Mouse (Mus musculus): ENCODE results near the gene Tex48. TPM values are rescaled to one million over a fixed set of nuclear protein-coding genes. Genes with fewer than 3 reads are reported as not detected.

The Tex48 gene
- total and polyA plus RNA-seq, 3 experiments: not detected

- TF ChIP-seq TCF12 (IDR thresholded peaks at IDR 0.05; ENCODE audit: low read depth, low read length): no peak
- in situ Hi-C loops (cut with MboI; ENCODE audit: low pct_ligation_motif_present, low pct_unique_long_range_greater_than_20kb, low sequenced_read_pairs) (loop anchor here (25.0 kb wide), 1 partner anchor 882 kb away; no protein-coding TSS in a partner anchor), dilution Hi-C loops (cut with MboI; ENCODE audit: extremely low pct_ligation_motif_present, extremely low pct_unique_long_range_greater_than_20kb, low sequenced_read_pairs) (no loop called here)
- DNase-seq (ENCODE audit: extremely low read depth): no peak
- peaks cover 19% of the 10 kb centered on the region for H3K27me3 ChIP-seq (replicated peaks)
- no peaks in the 10 kb centered on the region for H3K9me3 ChIP-seq (replicated peaks; ENCODE audit: low read length)
- peaks cover 0 to 5% of the 10 kb centered on the region in 2 experiments; a peak in 1 of 4 replicates for H3K4me1 ChIP-seq (ENCODE audit: control insufficient read depth in 1 of 2, insufficient read depth in 2 of 2)
- H3K36me3 ChIP-seq (replicated peaks in 1 of 2; ENCODE audit: control insufficient read depth in 1 of 2, insufficient read depth in 1 of 2, low read length in 1 of 2): no peaks in the 10 kb centered on the region
- H3K4me2 ChIP-seq (ENCODE audit: insufficient read depth, low read depth, poor library complexity, severe bottlenecking): no peak overlapping the region
- H3K9ac ChIP-seq (ENCODE audit: insufficient read depth, low read depth): no peak overlapping the region
- H3K79me2 ChIP-seq (replicated peaks; ENCODE audit: control insufficient read depth, extremely low read depth, insufficient read depth, poor library complexity, severe bottlenecking): no peaks in the 10 kb centered on the region
- no peak overlapping the region for H3K4me3 ChIP-seq (replicated peaks in 1 of 3; ENCODE audit: low read depth in 2 of 3, low read length in 2 of 3, poor library complexity in 1 of 3)
- no peak overlapping the region for H3K27ac ChIP-seq (ENCODE audit: insufficient read depth, low read depth)
Observed at GRCm38 (mm10) chr4:63605545-63605944, 16.7 kb downstream of the Tex48 start.

- H3K9ac ChIP-seq (ENCODE audit: insufficient read depth, low read depth): no peak within 1 kb of the TSS
- dilution Hi-C loops (cut with MboI; ENCODE audit: extremely low pct_ligation_motif_present, extremely low pct_unique_long_range_greater_than_20kb, low sequenced_read_pairs): no loop called here
- TF ChIP-seq ETS1 (conservative IDR thresholded peaks at IDR 0.05; ENCODE audit: low read depth, low read length) (no peak), HCFC1 (IDR thresholded peaks at IDR 0.05; ENCODE audit: low read depth, low read length) (no peak), SIN3A (IDR thresholded peaks at IDR 0.05; ENCODE audit: low read length) (no peak), PAX5 (IDR thresholded peaks at IDR 0.05; ENCODE audit: low read length) (no peak), TCF12 (IDR thresholded peaks at IDR 0.05; ENCODE audit: low read depth, low read length) (no peak), SMC3 (IDR thresholded peaks at IDR 0.05; ENCODE audit: low read depth, low read length) (no peak), CHD2 (IDR thresholded peaks at IDR 0.05; ENCODE audit: low read length) (no peak), EP300 (IDR thresholded peaks at IDR 0.05; ENCODE audit: low read length) (no peak), NRF1 (IDR thresholded peaks at IDR 0.05; ENCODE audit: low read depth, low read length) (no peak), MEF2A (IDR thresholded peaks at IDR 0.05; ENCODE audit: borderline replicate concordance, low read depth, low read length) (no peak), MYC (IDR thresholded peaks at IDR 0.05; ENCODE audit: low read depth, low read length) (no peak), POLR2AphosphoS2 (IDR thresholded peaks at IDR 0.05; ENCODE audit: low read depth, low read length) (no peak), GABPA (IDR thresholded peaks at IDR 0.05; ENCODE audit: insufficient replicate concordance, low read depth, low read length) (no peak), ZNF384 (IDR thresholded peaks at IDR 0.05; ENCODE audit: low read depth, low read length) (no peak), IRF4 (IDR thresholded peaks at IDR 0.05; ENCODE audit: low read depth, low read length) (no peak), E2F4 (IDR thresholded peaks at IDR 0.05; ENCODE audit: insufficient replicate concordance, low read depth, low read length) (no peak), MXI1 (IDR thresholded peaks at IDR 0.05; ENCODE audit: low read depth, low read length) (no peak), NELFE (IDR thresholded peaks at IDR 0.05; ENCODE audit: low read depth, low read length) (no peak), ZC3H11A (IDR thresholded peaks at IDR 0.05; ENCODE audit: low read depth, low read length) (no peak)
Observed at GRCm38 (mm10) chr4:63604945-63605344, 17.3 kb downstream of the Tex48 start, which contains the start of gene Gm11213. Gm11213 (minus strand) TSS chr4:63605261.

More at GRCm38 (mm10) chr4:63604945-63605344, 17.3 kb downstream of the Tex48 start, which contains the start of gene Gm11213:
- no peak for DNase-seq (ENCODE audit: extremely low read depth)
- H3K9me3 ChIP-seq (replicated peaks; ENCODE audit: low read length): no peaks in the 10 kb centered on the region
- in situ Hi-C loops (cut with MboI; ENCODE audit: low pct_ligation_motif_present, low pct_unique_long_range_greater_than_20kb, low sequenced_read_pairs): loop anchor here (25.0 kb wide), 1 partner anchor 882 kb away; no protein-coding TSS in a partner anchor
- H3K4me3 ChIP-seq (replicated peaks in 1 of 3; ENCODE audit: low read depth in 2 of 3, low read length in 2 of 3, poor library complexity in 1 of 3): no peak within 1 kb of the TSS
- no peak within 1 kb of the TSS for H3K27ac ChIP-seq (ENCODE audit: insufficient read depth, low read depth)
- no peaks in the 10 kb centered on the region for H3K79me2 ChIP-seq (replicated peaks; ENCODE audit: control insufficient read depth, extremely low read depth, insufficient read depth, poor library complexity, severe bottlenecking)
- peaks cover 0 to 5% of the 10 kb centered on the region in 2 experiments; a peak in 1 of 4 replicates for H3K4me1 ChIP-seq (ENCODE audit: control insufficient read depth in 1 of 2, insufficient read depth in 2 of 2)
- no peak within 1 kb of the TSS for H3K4me2 ChIP-seq (ENCODE audit: insufficient read depth, low read depth, poor library complexity, severe bottlenecking)
- H3K36me3 ChIP-seq (replicated peaks in 1 of 2; ENCODE audit: control insufficient read depth in 1 of 2, insufficient read depth in 1 of 2, low read length in 1 of 2): no peaks in the 10 kb centered on the region
- H3K27me3 ChIP-seq (replicated peaks): peaks cover 19% of the 10 kb centered on the region

Measured in CH12.LX (cell line).